Mouse (Mus musculus) c-Kit-positive CD71-negative TER-119-negative erythroid progenitor cells, embryonic 14.5 days (primary cell): Measurements from ENCODE around the gene Rhbg.
A peak's percentile ranks its signal among the peaks of the same experiment; 100 is the strongest.

Source experiments
- DNase-seq: peaks from one replicate; pipeline ENCODE4 v3.0.0-alpha.2; 2013; ENCODE audit warnings: low read depth

The Rhbg gene

DNA sequence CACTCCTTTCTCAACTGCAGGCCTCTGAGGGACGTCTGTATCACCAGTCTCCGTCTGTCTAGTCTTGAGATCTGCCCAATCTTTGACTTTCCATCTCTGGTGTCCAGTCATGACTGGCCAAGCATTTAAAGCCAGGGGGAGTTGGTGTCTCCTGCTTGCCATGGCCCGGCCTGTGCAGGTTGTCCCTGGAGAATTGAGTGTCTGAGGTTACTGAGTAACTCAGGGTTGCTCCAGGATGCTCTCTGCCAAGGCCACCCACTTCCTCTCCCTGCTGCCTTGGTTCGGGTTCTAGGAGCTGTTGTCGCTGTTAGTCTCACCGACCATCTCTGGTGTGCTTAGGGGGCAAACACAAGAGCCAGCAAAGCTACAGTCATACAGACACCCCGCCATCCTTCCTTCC lies 1.9 kb upstream of the Rhbg start:
- DNase-seq = no peak

DNA sequence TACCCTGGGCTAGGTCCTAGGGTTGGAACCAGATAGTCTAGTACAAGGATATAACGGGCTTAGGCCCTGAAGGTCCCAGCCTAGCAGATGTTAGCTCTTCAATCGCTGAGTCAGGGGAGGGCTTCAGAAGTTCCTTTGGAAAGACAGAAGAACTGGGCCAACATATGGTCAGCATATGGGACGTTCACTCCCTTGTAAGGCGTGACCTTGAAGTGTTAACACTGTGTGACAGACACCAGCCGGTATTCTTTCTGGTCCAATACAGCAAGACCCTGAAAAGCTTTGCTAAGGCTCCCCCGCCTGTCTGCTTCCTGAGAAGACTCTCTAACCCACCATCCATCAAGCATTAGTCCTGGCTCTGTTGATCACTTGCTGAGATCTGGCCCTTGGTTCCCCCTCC lies 1.4 kb upstream of the Rhbg start:
- DNase-seq = no peak

DNA sequence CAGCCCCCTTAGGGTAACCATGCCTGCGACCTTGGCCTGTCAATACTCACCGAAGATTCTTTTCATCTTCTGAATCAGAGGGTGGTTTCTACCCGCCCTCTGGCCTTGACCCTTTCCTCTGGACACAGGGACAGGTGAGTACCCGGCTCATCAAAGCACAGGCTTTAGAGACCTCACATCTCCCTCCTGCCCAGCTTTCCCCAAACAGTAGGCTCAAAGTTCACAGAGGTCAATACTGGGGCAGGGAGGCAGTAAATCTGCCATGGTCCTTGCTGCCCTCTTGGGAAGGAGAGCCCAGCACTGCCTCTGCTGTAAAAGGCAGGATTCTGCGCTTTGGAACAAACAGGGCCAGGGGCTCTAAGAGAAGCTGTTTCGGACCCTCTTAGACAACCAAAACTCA lies 1.8 kb downstream of the Rhbg start:
- no peak for DNase-seq

DNA sequence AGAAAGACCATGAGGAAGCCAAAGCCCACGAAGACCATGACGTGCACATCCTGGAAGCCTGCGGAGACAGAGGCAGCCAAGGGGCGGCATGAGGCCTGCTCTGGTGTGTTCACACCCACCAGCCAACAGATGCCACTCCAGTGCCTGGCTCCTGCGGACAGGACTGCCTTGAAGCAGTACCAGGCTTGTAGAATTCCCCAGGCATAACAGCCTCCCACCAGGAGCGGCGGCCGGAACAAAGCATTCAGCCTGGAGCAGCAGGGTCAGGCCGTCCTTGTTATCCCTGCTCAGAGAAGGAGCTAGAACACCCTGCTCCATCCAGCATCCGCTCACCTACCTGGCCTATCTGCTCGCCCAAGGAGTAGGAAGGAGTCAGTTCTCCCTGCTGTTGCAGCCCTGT lies 6.1 kb downstream of the Rhbg start:
- no peak for DNase-seq

DNA sequence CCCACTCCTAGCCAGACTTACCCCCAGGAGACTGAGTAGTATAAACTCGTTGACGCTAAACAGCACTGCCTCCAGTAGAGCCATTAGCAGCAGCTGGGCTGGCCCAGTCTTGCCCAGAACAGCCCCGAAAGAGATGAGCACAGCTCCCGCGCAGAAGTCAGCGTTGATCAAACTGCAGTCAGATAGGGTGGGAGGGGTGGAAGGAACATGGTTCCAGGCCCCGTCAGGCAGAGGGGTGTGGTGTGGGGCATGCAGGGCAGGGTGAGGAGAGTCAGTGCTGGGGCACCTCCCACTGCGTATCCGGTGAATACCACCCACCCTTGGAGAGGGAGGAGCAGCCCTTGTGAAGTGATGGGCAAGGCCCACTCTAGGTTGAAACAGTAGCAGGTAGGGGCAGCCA lies 6.8 kb downstream of the Rhbg start:
- DNase-seq = no peak

DNA sequence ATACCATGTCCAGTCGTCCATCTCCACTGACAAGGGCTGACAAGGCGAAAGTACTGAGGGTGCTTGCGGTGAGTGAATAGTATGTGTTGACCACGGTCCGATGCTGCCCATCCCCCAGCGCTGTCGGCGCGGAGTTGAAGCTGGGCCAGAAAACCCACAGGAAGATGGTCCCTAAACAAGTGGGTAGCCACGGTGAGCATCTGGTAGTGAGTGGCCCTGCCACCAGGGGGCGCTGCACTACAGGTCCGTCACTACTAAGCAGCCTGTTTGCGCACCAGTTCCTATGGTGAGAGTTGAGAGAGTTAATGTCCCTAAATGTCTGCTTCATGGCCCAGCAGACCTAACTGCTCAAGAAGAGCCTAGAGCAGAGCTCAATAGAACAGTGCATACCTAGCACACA lies 8.7 kb downstream of the Rhbg start:
- peak; percentile 62 for DNase-seq

DNA sequence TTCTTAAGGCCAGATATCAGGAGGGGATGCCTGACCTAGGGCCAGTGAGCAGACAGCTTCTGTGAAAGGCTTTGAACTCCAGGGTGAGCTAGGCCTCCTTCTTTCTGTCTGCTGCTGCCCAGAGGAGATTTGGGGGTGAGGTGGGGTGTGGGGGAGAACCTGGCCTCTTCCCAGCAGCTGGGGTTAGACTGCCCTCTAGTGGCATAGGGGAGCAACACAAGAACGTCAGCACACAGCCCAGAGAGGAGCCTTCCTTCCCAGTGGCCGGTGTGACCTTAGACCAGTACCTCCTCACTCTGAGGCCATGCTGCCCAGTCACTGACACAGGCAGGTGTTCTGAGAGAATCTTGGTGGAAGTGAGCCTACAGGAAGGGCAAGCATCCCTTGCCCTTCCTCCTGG lies 10.4 kb downstream of the Rhbg start:
- peak; percentile 50 for DNase-seq

DNA sequence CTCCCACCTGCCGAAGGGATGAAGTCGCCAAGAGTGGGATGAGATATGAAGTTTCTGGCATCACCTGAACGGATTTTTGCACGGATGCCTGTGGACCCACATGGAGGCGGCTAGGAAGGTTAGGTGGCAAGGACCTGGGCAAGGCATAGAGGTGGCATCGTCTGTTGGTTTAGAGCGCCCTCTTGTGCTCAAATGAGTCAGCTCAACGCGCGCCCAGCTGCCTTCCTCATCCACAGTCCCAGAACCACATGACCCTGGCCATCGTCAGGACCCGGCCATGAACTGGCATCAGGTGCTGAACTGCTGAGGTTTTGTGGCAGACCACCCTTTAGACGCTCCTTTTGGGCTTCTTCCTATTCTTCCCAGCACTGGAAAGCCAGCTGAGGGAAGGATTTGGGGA lies 12.0 kb downstream of the Rhbg start:
- peak; percentile 68 for DNase-seq

DNA sequence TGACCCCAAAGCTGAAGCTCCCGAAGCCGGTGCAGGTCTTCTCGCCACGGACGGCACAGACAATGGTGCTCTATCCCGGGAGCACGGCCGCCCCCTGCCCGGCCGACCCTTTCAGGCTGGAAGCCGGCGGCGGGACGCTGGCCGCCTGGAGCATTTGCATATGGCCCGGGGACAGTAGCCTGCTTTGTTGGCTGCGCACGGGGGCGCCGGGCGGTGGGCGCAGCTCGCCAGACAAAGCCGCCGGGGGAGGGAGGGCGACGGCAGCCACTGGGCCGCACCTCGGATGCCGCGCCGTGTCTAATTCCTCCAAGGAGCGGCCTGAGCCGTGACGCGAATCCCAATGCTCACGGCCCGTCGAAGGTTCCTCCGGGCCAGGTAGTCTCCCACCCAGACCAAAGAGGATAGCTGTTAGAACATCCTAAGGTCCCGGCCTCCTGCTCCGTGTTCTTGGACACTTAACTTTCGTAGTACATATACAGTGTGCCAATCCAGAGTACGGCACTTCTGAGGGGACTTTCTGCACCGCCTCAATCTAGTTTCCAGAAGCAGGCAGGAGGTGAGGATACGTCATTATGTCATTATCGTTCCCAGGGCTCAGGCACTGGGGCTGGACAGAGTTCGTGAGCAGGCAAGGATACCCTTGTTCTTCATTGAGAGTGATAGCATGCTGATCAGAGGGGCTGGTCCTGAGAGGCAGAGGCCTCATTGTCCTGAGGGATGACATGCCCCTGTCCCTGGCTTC lies 13.3 kb downstream of the Rhbg start:
- DNase-seq = no peak

DNA sequence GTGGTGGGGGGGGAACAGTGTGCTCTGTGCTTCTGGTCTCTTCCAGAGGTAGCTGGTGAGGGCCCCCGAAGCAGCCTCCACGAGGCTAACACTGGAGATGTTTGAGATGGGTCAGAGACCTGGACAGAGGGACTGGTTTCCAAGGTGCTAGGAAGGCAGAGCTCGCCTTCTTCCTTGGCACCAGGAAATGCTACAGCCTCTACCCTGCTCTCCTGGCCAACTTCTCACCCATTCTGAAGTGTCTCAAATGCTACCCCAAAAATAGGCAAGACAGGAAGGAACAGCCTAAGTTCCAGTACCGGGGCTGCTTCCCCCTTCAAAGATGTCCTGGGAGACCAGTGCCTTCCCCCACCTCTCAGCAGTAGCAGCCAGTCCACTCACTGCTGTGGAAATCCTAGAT lies 15.1 kb downstream of the Rhbg start:
- no peak for DNase-seq

DNA sequence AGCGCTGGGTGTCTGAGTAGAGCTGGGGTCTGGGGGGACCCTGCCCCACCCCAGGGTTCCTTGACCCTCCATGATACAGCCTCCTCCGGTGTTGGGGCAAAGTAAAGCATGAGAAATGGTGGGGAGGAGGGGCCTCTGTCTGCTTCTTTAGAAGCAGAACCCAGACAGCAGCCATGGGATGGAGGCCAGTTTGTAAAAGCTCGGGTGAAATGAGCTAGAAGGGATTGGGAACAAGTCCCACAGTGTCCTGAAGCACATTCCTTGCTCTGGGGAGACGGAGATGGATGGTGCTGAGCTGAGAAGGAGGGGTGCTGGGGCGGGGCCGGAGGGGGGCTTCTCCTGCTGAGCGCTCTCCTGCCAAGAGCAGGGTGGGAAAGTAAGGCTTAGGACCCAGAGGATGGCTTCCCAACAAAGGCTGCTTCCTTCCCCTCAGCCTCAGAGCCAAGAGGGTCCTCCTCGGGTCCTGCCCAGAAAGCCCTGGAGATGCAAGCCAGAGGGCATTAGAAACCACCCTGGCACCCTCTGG lies 15.6 kb downstream of the Rhbg start:
- DNase-seq = no peak

DNA sequence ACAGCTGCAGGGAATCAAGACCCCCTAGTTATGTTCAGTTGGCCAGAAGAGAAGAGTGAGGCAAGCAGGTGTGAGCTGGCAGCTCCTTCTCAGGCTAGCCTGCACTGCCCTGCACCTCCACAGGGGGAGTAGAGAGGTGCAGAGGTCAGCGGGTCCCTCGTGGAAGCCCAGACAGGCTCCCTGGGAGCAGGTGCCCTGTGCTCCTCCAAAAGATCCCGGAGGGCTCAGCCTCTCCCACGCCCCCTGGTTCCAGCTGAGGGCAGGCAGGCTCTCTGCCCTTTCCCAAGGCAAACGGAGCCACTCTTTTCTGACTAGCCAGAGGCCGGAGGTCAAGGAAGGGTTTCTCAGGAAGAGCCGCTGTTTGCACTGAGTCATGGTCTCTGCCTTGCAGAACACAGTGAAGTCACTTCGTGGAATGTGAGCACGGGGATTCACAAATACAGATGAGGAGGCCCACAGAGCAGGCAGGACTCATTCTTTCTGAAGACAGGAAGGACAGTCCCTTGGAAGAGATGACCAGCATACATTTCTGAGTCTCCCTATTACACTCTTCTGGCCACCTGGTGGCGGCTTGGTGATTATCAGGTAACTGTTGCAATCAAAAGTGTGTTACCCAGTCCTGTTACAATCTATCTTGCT lies 16.8 kb downstream of the Rhbg start:
- no peak for DNase-seq

DNA sequence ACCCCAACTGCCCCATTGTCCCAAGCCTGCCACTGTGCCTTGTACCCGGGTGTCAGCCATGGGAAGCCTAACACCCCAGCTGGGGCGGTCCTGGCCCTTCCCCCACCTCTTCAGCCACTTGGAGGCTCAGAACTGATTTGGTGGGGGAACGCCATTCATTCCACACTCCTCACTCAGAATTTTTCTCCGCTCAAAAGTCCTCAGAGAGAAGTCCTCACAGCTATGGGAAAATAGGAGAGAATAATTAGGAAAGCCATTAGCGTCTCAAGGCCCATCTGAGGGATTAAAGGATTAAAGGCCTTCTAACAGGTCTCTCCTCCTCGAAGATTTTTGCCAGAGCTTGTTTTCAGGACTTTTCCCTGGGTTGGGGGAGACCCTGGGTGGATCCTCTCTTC lies 17.4 kb downstream of the Rhbg start:
- no peak for DNase-seq

DNA sequence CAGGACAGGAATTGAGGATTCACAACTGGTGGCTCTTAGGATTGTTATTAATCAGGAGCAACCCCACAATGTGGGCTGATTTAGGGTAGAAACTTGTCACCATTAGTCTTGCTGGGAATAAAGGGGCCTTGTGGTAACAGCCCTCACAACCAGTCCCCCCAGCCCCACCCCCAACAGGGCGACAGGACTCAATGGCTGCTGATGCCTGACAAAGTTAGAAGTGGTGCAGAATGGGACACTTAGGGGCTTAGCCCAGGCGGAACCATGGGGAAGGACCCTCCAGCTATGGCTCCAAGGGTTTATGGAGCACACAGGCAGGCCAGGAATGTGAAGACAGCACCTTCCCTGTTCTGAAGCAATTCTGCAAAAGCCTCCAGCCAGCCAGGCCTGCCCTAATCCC lies 18.9 kb downstream of the Rhbg start:
- no peak for DNase-seq

DNA sequence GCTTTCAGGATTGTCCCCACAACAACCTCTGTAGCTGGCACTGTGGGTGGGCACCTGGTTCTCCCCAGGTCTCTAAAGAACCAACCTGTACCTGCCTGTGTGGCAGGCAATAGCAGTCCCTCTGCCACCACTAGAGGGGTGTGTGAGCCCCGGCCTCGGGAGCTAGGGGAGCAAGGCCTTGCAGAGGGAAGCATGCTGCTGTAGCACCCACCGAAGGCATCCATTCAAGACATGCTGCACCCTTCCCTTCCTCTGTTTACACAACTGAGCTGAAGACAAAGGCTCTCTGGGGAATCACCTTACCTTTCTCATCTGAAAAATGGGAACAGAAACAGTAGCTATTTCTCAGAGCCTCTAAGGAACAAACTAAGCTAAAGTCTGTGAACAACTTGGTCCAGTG lies 19.3 kb downstream of the Rhbg start:
- no peak for DNase-seq

DNA sequence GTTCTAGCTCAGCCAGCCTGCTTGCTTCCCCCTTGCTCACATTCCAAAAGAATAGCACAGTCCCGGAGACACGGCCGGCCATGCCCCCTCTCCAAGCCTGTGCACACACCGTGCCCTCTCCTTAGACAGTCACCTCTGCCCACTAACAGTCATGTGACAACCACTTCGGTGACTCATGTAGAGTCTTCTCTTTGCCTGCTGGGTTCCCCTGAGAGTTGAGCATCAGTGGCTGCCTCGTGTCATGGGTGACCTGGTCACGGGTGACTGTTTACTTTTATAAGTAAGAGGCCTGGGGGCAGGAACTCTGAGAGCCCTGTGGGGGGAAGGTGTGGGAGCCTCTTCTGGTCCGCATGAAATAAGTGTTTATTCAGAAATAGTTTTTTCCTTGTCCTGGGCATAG lies 20.5 kb downstream of the Rhbg start:
- no peak for DNase-seq

DNA sequence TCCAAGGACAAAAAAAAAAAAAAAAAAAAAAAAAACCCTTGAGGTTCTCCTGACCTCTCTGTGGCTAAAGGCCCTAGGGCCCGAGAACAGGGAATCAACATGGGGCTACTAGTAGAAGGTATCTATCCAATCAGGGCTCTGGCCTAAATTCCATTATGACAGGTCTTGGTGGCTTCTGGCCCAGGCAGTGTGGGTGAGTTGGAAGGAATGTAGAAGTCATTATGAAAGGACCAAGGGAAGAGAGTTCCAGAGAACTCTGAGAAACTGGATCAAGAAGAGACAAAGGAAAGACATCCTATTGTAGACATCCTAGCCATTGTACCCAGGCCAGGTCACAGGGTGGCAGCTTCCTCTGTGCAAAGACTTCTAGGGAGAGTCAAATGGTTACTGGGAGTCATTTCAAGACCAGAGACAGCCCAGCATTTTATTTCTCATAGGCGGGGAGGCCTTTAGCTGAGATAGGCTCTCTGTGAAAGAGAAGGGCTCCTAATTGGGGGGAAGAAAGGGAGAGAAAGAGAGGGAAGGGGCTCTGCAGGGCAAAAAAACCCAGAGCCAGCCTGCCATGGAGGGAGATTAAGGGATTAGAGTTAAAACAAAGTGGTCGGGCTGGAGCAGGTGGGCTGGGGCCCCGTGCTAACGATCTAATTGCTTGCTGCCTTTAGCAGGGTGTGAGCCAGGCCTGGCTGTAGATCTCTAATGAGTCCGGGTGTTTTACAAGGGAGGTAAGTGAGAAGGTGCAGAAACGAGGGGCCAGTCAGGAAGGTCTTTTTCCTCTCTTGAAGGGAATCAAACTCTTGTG lies 21.5 kb downstream of the Rhbg start:
- no peak for DNase-seq

DNA sequence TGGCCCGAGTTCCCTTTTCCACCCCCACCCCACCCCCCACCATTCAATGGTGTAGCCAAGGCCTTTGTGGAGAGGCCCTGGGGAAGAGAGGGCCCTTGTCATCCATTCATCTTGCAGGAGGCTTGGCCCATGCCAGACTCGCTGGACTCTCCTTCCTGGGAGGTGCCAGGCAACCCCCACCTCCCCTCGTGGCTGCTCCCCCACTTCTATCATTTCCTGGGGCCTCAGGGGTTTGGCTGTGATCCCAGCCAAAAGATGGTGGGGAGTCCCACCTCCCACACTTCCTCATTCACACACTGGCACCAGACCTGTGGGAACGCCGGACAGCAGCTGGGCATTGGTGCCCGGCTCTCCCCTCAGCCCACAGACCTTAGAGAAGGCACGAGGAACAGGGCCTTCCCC lies 22.2 kb downstream of the Rhbg start:
- no peak for DNase-seq

DNA sequence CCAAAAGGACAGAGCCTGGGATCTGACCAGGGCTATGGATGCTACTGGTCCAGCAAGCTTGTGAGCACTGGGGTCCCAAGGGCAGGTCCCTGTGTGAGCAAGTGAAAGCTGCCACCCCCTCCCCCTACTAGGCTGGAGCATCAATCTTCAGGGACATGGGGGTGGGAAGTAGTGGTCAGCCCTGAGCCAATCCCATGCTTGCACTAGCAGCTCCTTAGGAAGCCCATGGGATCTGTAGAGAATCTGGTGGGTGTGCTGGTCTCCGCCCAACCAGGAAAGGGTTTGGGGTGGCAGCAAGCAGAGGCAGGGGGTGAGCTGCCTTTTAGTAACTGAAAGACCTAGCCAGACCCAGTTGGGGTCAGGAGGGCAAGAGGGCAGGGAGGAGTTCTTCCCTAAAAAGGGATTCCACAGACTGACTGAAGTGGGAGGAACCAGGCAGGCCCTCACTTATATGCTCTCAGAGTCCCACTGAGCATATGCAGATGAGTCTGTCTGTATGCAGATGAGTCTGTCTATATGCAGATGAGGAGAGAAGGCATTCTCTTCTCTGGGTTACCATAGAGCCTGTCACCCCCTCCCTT lies 23.4 kb downstream of the Rhbg start:
- no peak for DNase-seq

DNA sequence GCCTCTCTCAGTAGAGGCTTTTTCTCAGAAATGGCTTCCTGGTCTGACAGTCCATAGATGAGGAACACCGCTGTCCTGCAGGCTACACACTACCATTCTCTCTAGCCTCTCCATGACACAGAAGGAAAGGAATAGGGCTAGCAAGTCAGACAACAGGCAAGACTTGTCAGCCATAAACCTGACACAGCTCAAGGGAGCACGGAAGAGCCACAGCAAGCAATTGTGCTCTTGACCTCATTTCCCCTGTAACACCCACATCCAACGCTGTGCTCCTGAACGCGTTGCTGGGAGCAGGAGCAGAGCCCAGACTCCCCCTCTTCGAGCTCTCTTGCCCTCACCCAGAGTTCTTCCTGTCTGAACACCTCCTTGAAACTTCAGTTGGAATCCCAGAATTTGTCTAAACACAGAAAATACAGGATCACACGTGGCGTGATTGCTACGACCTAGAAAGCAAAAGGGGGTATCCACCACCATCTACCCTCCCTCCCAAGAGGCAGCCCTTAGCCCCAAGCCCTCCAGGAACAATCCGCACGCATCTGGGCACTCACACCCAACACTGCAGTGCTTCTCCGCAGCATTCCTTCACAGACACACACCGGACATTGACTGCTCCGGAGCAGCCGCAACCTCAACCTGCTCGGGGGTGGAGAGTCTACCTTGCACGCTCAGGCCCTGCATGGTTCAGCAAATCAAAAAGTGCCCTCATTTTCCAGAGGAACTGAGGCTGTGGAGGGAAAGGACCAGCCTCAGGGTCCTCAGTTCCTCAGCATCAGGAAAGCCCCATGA lies 24.1 kb downstream of the Rhbg start:
- DNase-seq = no peak

DNA sequence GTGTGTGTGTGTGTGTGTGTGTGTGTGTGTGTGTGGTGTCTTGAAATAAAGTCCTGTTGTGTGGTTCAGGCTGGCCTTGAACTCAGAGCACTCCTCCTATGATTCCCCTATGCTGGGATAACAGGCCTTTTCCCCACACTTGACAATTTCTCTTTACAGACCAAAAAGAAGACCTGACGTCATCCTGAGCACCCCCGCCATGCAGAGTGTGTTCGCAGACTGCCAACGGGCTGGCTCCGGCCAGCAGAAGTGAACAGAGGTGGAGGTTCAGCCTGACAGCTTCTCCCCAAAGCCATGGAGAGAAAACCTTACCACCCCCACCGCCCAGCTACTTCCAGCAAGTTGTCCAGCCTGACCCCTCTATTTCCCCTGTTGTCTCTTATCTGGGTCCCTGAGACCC lies 25.0 kb downstream of the Rhbg start:
- no peak for DNase-seq

DNA sequence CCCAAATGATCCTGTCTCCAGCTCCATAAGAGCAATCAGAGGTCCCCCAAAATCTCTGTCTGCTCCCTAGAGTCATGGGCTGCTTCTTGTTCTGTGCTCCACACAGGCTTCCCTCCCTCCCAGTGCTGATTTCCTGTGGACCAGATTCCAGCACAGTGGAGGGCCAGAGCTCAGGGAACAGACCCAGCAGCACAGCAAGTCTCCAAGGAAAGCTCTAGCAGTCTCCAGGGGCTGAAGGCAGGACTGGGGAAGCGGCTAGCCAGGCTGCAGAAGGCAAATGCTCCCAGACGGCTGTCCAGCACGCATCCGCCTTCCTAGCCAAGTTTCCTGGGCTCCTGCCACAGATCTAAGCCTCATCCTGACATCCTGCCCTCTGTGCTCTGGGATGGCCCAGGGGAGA lies 25.6 kb downstream of the Rhbg start:
- no peak for DNase-seq
